Mouse (Mus musculus) G1E (cell line): ENCODE measurements around the gene Ghrhr. TPM values are rescaled to one million over a fixed set of nuclear protein-coding genes. Genes with fewer than 3 reads are reported as not detected.

ENCODE experiments used
- ATAC-seq: 2 replicates; pipeline ENCODE4 v1.8.0; 2016; ENCODE audit warnings: mild to moderate bottlenecking; ENCODE audit not compliant: insufficient number of reproducible peaks, poor library complexity, low FRiP score, severe bottlenecking; ENCODE audit errors: extremely low read depth
- DNase-seq: peaks from one replicate; pipeline ENCODE4 v3.0.0; 2012; ENCODE audit warnings: low spot score
- H3K27me3 ChIP-seq: 2 replicates; pipeline ENCODE4 v1.6.1; 2012; ENCODE audit warnings: mild to moderate bottlenecking, low read length, inconsistent platforms; ENCODE audit not compliant: insufficient read depth
- H3K36me3 ChIP-seq: replicated peaks from 2 replicates; pipeline ENCODE3; 2012; ENCODE audit warnings: mild to moderate bottlenecking, inconsistent platforms
- H3K4me1 ChIP-seq: 2 replicates; pipeline ENCODE4 v1.6.1; 2012; ENCODE audit warnings: low read depth, low read length, inconsistent platforms, mixed read lengths; ENCODE audit not compliant: insufficient read depth
- H3K4me3 ChIP-seq: 2 replicates; pipeline ENCODE4 v1.5.1; 2012; ENCODE audit warnings: low read depth, mild to moderate bottlenecking, inconsistent platforms, low read length, moderate library complexity, mixed read lengths
- H3K9me3 ChIP-seq: replicated peaks from 2 replicates; pipeline ENCODE4 v1.6.1; 2012; ENCODE audit warnings: inconsistent platforms
- CTCF ChIP-seq: IDR thresholded peaks from 2 replicates; pipeline ENCODE4 v1.5.1; 2012; ENCODE audit warnings: low read depth, low read length, inconsistent platforms, mixed read lengths
- GATA1 ChIP-seq: IDR thresholded peaks from 2 replicates; pipeline ENCODE4 v1.6.1; 2012; ENCODE audit warnings: borderline replicate concordance, low read length, inconsistent platforms, mixed read lengths
- GATA2 ChIP-seq: IDR thresholded peaks from 2 replicates; pipeline ENCODE4 v1.6.1; 2012; ENCODE audit warnings: low read depth, low read length, inconsistent platforms, borderline replicate concordance
- POLR2AphosphoS5 ChIP-seq: IDR thresholded peaks from 2 replicates; pipeline ENCODE4 v1.6.1; 2012; ENCODE audit warnings: low read depth, low read length, inconsistent platforms; ENCODE audit not compliant: insufficient replicate concordance
- TAL1 ChIP-seq: conservative IDR thresholded peaks from 2 replicates; pipeline ENCODE4 v1.6.1; 2012; ENCODE audit warnings: low read depth, low read length, inconsistent platforms, mixed read lengths
- polyA plus RNA-seq: library from polyadenylated mRNA; stranded (reverse); fragments of >175 nt; gene quantifications from 2 replicates; pipeline ENCODE4 v1.2.3, GENCODE M21; 2012
- total RNA-seq, 2 experiments: library from RNA; stranded (forward) in 1 of 2; stranded (reverse) in 1 of 2; fragments of 200-1000 nt in 1 of 2; fragments of >200 nt in 1 of 2; fragmentation: Nextera tagmentation in 1 of 2; gene quantifications; 2 replicates each; pipeline ENCODE4 v1.2.3; 2014 to 2017

Gene Ghrhr
- total and polyA plus RNA-seq, 3 experiments, result 0.11 TPM; not detected in 2

DNA sequence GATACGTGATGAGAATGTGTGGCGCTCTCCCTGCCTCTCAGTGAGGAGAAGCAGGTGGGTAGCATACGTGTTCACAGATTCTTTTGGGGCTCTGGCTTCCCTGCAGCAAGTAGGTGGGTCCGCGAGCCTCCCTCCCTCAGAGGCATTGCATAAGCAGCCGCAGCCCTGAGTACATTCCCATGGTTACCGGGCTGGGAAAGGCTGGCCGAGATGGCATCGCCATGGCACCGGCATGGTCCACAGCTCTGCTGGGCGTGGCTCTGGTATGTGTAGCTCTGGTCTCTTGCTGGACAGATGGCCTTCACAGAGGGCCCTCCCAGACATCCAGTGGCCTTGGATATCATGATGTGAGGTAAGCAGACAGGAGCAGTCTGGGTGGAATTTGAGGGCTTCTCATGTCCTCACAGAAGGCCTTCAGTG lies 20.5 kb downstream of the Ghrhr start:
- no peak for DNase-seq
- Histone ChIP-seq H3K9me3 (no peaks in the 10 kb centered on the region), H3K4me1 (no peaks in the 10 kb centered on the region), H3K27me3 (peaks cover 5% of the 10 kb centered on the region; the same call in 1 of the 2 replicates), H3K4me3 (no peak overlapping the region), H3K36me3 (no peaks in the 10 kb centered on the region)
- TF ChIP-seq GATA1 (no peak), GATA2 (no peak), CTCF (no peak), TAL1 (no peak), POLR2AphosphoS5 (no peak)
- ATAC-seq, result no peak

DNA sequence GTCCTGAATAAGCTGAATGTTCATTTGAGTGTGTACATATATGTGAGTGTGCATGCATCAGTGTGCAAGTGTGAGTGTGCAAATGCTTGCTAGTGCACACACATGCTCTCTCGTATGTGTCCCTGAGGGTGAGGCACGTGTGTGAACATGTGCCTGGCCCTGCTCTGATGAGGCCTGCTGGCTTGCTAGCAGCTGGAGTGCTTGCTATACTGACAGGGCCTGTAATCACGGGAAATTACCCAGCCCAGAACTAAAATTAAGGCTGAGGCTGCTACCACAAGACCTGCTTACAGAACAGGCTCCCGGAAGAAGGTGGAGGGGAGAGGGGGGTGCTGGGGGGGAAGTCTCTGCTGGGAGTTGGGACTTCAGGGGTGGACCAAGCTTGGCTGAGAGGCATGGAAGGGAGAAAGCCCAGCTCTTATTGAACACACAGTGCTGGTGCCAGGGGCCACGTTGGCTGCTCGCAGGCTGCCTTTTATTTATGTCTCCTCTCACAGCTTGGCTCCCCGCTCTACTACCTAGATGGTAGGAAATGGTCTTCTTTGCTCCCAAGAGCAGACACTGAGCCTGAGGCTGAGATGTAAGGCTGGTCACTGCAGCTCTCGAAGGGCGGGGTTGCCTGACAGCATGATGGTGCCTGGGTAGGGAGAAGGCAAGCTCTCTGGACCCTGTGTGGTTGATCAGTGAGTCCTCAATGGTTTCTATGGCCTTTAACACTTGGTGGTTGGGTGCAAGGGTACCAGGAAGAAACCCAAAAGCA lies 23.0 kb downstream of the Ghrhr start:
- Histone ChIP-seq H3K27me3 (peaks cover 7% of the 10 kb centered on the region; the same call in 1 of the 2 replicates), H3K36me3 (no peaks in the 10 kb centered on the region), H3K4me3 (no peak overlapping the region), H3K4me1 (no peaks in the 10 kb centered on the region), H3K9me3 (no peaks in the 10 kb centered on the region)
- DNase-seq (no peak), ATAC-seq (no peak)
- no peak for TF ChIP-seq TAL1
- TF ChIP-seq GATA1, result no peak
- TF ChIP-seq GATA2, result no peak

DNA sequence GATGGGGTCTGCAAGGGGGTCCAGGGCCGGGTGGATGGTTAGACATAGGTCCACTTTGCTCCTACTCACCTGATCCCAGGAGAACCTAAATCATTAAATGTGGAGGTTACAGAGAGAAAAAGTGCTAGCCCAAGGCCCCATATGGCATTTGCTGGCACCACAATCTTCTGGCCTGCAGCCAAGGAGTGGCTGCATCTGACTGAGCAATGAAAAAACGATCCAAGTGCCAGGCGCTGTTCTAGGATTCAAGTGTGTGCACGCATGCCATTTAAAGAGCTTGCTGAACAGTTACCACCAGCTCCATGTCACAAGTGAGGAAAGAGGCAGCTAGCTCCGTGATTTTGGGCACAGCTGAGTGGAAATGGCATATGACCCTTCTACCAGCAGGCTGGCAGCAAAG lies 23.8 kb downstream of the Ghrhr start:
- DNase-seq (no peak), ATAC-seq (no peak)
- Histone ChIP-seq H3K4me3 (no peak overlapping the region), H3K36me3 (no peaks in the 10 kb centered on the region), H3K27me3 (peaks cover 7% of the 10 kb centered on the region; the same call in 1 of the 2 replicates), H3K9me3 (no peaks in the 10 kb centered on the region), H3K4me1 (no peaks in the 10 kb centered on the region)
- TF ChIP-seq CTCF, result no peak

DNA sequence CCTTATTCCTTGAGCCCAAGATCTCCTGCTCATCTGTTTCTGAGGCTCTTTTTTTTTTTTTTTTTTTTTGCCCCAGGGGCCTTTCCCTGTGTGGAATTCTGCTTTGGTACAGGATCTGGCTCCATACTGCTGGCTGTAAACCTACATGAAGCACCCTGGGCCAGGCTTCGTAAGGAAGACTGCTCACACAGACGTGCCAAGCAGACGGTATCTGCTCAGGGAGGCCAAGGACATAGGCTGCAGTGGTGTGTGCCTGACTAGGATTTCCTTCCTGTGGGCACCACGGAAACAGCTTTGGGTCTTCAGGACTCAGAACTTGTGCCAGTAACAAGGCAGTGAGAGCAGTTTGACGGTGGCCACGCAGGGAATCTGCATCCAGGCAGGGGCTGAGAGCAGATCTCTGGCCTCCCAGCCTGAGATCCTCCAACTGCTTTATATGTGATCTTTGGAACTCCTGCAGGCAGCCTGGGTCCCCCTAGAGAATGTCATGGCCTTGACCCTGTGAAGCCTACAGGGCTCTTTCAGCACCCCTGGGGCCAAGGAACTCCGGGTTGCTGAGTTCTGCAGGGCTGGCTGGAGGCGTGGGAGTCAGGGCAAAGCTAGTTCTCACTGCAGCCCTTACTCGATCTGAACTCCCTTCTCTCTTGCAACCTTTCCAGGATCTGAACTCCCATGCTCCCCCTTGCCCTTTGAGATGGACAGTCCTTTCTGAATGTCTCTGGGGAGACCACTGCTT lies 26.1 kb downstream of the Ghrhr start:
- ATAC-seq, result no peak
- Histone ChIP-seq H3K36me3 (no peaks in the 10 kb centered on the region), H3K27me3 (peaks cover 2% of the 10 kb centered on the region; the same call in 1 of the 2 replicates), H3K4me1 (no peaks in the 10 kb centered on the region), H3K9me3 (no peaks in the 10 kb centered on the region), H3K4me3 (no peak overlapping the region)
- DNase-seq, result no peak
- TF ChIP-seq GATA1, result no peak
- TF ChIP-seq POLR2AphosphoS5, result no peak
- no peak for TF ChIP-seq TAL1
- no peak for TF ChIP-seq GATA2
- no peak for TF ChIP-seq CTCF

DNA sequence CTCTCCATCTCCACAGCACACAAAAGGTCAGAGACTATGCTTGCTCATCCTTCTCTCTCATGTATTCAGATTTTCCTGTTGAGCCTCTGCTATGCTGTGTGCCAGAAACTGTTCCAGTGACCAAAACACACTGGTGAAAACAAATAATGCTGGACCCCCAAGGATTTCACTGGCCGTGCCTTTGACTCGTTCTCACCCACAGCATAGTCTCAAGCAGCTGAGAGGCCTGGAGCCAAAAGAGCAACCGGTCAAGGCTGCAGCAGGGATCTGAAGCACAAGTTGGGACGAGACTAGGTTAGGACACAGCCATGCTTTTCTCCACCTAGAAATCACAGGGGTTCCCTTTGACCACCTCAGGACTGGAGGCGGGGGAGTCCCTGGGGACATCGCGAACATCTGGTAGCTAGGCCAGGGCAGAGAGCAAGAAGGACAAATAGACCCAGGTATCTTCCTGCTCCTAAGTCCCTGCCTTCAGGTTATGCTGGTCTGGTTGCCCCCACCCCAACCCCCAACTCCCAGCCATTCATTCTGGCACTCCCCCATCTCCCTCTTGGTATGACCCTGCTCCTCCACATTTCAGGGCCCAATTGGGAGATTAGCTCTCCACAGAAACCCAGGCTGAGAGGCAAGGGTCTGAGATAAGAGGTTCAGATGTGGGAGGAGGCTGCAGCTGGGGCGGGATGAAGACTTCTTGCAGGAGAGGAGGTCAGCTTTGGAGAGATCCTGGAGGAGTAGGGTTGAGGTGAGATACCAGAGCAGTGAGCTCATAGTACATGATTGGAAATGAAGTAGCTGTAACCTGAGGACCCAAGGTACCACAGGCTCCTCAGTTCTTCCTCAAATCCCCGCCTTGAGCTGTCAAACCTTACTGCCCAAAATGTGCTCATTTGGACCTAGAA lies 27.6 kb downstream of the Ghrhr start:
- ATAC-seq, result no peak
- no peaks in the 10 kb centered on the region for H3K9me3 ChIP-seq
- no peaks in the 10 kb centered on the region for H3K4me1 ChIP-seq
- no peak for DNase-seq
- H3K36me3 ChIP-seq, result no peaks in the 10 kb centered on the region
- H3K27me3 ChIP-seq, result peaks cover 2% of the 10 kb centered on the region; the same call in 1 of the 2 replicates
- TF ChIP-seq TAL1 (no peak), CTCF (no peak), POLR2AphosphoS5 (no peak), GATA2 (no peak), GATA1 (no peak)
- H3K4me3 ChIP-seq, result no peak overlapping the region

DNA sequence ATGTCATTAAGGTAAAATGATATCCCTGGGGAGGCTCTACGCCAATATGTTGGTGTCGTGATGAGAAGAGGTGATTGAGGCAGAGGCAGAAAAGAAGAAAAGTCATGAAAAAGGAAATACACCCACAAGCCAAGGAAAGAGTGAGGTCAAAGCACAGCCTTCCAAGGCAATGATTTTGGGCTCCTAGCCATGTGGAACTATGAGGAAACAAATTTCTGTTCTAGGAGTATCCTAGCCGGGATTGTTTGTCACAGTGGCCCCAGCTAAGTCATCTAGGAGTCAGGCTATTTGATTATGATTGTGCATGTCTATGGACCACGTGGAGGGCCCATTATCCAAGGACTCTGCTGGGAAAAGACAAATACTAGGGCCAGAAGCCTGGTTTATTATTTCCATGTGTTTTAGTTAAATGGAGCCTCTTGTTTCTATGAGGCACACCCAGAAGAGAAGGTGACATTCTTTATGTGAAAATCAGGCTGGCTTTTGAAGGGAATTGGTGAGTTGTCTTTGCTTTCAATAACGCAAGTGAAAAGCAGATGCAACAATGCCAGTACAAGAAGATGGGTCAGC lies 28.4 kb downstream of the Ghrhr start:
- no peaks in the 10 kb centered on the region for H3K36me3 ChIP-seq
- ATAC-seq, result no peak
- no peaks in the 10 kb centered on the region for H3K4me1 ChIP-seq
- no peak for TF ChIP-seq GATA1
- TF ChIP-seq CTCF, result no peak
- no peak for TF ChIP-seq TAL1
- no peak for TF ChIP-seq GATA2
- TF ChIP-seq POLR2AphosphoS5, result no peak
- H3K9me3 ChIP-seq, result no peaks in the 10 kb centered on the region
- H3K27me3 ChIP-seq, result peaks cover 2% of the 10 kb centered on the region; the same call in 1 of the 2 replicates
- H3K4me3 ChIP-seq, result no peak overlapping the region
- DNase-seq, result no peak
